Mouse (Mus musculus): ENCODE measurements around the gene Prrx2.
A peak's percentile ranks its signal among the peaks of the same experiment; 100 is the strongest.
"Not testable (repeated sequence)": the region's sequence is repeated elsewhere in the genome, so short reads cannot be mapped to it uniquely, and the experiment has no call there.

Gene Prrx2

GRCm38 (mm10) chr2:30906641-30907040 is 71.9 kb downstream of the Prrx2 start:
- DNase-seq (ENCODE audit: low spot score in 2 of 2), result no peak

GRCm38 (mm10) chr2:30912291-30912773 is 77.6 kb downstream of the Prrx2 start:
- peak in 1 of 2 experiments; percentile 22 for DNase-seq (ENCODE audit: low spot score in 2 of 2)

- no peak for DNase-seq (ENCODE audit: low spot score in 2 of 2)
Observed at GRCm38 (mm10) chr2:30913022-30913421, 78.2 kb downstream of the Prrx2 start.

- no peak for DNase-seq (ENCODE audit: low spot score in 2 of 2)
Observed at GRCm38 (mm10) chr2:30914836-30915235, 80.1 kb downstream of the Prrx2 start.

- no peak for DNase-seq (ENCODE audit: low spot score in 2 of 2)
Observed at GRCm38 (mm10) chr2:30915376-30915775, 80.6 kb downstream of the Prrx2 start.

GRCm38 (mm10) chr2:30915933-30916332 is 81.2 kb downstream of the Prrx2 start:
- not testable (repeated sequence) for DNase-seq (ENCODE audit: low spot score in 2 of 2)

GRCm38 (mm10) chr2:30917649-30918048 is 82.9 kb downstream of the Prrx2 start:
- DNase-seq (ENCODE audit: low spot score in 2 of 2), result no peak

- DNase-seq (ENCODE audit: low spot score in 2 of 2), result no peak
Observed at GRCm38 (mm10) chr2:30918126-30918525, 83.4 kb downstream of the Prrx2 start.

- DNase-seq (ENCODE audit: low spot score in 2 of 2), result no peak
Observed at GRCm38 (mm10) chr2:30918780-30919329, 84.1 kb downstream of the Prrx2 start.

- DNase-seq (ENCODE audit: low spot score in 2 of 2), result no peak
Observed at GRCm38 (mm10) chr2:30920216-30920615, 85.4 kb downstream of the Prrx2 start.

GRCm38 (mm10) chr2:30923099-30923498 is 88.3 kb downstream of the Prrx2 start:
- no peak for DNase-seq (ENCODE audit: low spot score in 2 of 2)

GRCm38 (mm10) chr2:30925181-30925580 is 90.4 kb downstream of the Prrx2 start:
- no peak for DNase-seq (ENCODE audit: low spot score in 2 of 2)

- no peak for DNase-seq (ENCODE audit: low spot score in 2 of 2)
Observed at GRCm38 (mm10) chr2:30926381-30926780, 91.6 kb downstream of the Prrx2 start.

GRCm38 (mm10) chr2:30927151-30927781 is 92.5 kb downstream of the Prrx2 start:
- no peak for DNase-seq (ENCODE audit: low spot score in 2 of 2)

- DNase-seq (ENCODE audit: low spot score in 2 of 2), result peak; percentile 29 to 53
Observed at GRCm38 (mm10) chr2:30927844-30928628, 93.3 kb downstream of the Prrx2 start.

GRCm38 (mm10) chr2:30928893-30929482 is 94.2 kb downstream of the Prrx2 start:
- peak in 1 of 2 experiments; percentile 54 for DNase-seq (ENCODE audit: low spot score in 2 of 2)

GRCm38 (mm10) chr2:30929483-30930045 is 94.8 kb downstream of the Prrx2 start, which contains the start of gene Ptges:
Ptges (minus strand) TSS chr2:30929863.
- DNase-seq (ENCODE audit: low spot score in 2 of 2), result peak; percentile 27 to 33

GRCm38 (mm10) chr2:30930846-30931245 is 96.1 kb downstream of the Prrx2 start:
- not testable (repeated sequence) for DNase-seq (ENCODE audit: low spot score in 2 of 2)
